Mouse (Mus musculus): Measurements from ENCODE around the gene Akip1.

GRCm38 (mm10) chr7:109666664-109667063 lies 36.8 kb upstream of the Akip1 start:
- TF ChIP-seq CTCF (IDR thresholded peaks at IDR 0.05) (no peak), POLR2A (IDR thresholded peaks at IDR 0.05; ENCODE audit: insufficient read depth, low read depth, low read length) (no peak), EP300 (IDR thresholded peaks at IDR 0.05; ENCODE audit: insufficient read depth, low read depth, low read length) (no peak)

Data from heart, adult 2 months (tissue).